Mouse (Mus musculus) liver, adult (tissue): ENCODE data around the gene Rabgap1l.

Source experiments
- GATA4 ChIP-seq: IDR thresholded peaks from 2 replicates; pipeline ENCODE4 v1.6.1; 2014; ENCODE audit warnings: mild to moderate bottlenecking, low read length; ENCODE audit not compliant: insufficient replicate concordance

Rabgap1l gene

DNA sequence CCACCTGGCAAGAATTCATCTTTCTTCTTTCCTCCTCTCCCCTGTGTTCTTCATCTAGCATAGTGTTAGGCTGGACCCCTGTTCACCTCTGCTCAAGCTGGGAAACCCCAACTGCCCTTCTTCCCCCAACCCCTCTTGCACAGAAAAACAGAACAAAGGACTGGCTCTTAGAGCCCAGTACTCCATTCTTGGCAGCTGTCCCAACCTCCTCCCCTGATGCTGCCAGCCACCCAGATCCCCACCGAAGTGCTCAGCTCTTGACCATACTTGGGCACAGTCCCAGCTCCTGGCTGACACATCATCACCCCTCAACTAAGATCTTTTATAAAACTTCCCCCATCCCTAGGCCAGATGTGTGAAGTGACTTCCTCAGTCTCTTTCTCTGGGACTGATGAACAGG lies 422.5 kb downstream of the Rabgap1l start:
- TF ChIP-seq GATA4 = no peak

DNA sequence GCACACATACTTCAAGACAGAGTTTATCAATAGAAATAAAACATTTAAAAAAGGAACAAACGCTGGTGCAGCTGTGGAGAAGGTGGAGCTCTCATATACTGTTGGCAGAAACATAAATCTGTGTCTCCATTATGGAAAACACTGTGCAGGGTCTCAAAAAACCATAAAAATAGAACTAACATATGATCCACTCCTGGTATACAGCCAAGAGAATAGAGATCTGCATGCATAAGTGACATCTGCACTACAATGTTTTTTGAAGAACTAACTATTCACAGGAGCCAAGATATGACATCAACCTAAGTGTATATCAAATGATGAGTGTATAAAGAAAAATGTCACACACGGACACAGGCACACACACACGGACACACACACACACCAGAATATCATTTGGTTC lies 426.4 kb downstream of the Rabgap1l start:
- no peak for TF ChIP-seq GATA4

DNA sequence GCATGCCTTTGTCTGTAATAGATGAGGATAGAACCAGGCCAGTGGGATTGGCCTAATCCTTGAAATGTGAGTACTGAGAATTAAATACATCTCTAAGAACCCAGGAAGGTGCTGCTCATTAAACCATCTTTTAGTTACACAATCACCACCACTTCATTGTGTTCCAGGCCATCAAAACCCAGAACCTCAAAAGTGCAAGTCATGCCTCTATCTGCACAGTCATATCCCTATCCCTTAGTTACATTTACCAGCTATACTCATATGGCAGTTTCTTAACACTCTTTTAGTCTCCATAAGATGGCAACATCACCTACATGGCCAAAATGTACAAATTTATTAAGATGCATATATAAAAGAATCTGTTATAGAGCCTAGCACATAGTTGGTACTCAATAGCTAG lies 435.7 kb downstream of the Rabgap1l start:
- TF ChIP-seq GATA4 = no peak

DNA sequence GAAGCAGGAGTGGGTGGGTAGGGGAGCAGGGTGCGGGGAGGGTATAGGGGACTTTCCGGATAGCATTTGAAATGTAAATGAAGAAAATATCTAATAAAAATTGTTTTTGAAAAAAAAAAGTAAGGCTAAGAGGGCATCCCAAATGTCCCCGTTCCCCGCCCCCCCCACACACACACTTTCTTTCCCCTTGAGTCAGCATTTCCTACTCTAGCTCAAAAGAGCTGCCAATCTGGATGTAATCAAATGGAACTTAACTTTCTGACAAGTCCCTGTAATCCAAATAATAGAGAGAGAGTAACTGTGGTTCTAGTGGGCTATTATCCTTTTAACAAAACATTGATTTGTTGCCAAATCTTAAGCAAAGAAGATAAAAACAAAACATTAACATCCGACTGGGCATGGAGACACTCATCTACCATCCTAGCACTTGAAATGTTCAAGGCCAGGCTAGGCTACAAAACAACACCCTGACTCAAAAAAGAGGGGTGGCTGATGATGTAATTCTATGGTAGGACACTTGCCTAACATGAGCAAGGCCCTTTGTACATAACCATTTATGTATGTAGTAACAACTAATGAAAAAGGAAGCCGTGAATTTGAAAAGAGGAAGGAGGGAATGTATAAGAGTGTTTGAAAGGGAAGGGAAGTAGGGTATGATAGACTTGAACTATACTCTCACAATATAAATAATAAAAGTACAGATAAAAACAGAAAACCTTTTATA lies 439.1 kb downstream of the Rabgap1l start:
- no peak for TF ChIP-seq GATA4

DNA sequence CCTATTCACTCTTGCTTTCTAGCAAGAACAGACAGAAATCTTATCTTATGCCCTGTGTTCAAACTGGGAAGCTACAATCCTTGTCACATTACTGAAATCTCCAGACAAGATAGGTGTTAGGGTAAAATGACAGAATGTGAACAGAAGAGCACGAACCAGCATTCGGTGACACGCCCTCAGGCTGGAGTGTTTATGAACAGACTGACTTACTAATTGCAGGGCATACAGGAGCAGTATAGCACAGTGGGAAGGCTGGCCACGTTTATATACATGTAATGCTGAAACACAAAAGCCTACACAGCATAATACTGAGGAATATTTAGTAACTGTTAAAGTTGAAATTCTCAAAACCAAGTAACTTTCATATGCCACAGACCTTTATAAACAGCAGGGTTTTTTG lies 440.7 kb downstream of the Rabgap1l start:
- TF ChIP-seq GATA4 = no peak

DNA sequence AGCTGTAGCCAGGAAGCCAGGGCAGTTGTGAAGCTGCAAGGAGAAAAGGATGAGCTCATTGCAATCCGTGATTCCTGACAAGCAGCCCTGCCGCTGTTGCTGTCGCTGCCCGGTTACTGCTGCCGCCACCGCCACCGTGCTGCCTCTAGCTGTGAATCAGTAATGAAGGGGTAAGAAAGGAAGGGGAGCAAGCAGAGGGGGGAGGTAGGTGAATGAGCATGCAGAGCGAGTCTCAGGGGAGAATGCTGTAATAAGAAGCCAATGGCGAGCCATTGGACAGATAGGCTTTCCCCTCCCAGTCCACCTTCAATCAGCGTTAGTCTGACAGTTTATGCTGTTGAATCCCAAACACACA lies 441.2 kb downstream of the Rabgap1l start:
- TF ChIP-seq GATA4 = no peak

DNA sequence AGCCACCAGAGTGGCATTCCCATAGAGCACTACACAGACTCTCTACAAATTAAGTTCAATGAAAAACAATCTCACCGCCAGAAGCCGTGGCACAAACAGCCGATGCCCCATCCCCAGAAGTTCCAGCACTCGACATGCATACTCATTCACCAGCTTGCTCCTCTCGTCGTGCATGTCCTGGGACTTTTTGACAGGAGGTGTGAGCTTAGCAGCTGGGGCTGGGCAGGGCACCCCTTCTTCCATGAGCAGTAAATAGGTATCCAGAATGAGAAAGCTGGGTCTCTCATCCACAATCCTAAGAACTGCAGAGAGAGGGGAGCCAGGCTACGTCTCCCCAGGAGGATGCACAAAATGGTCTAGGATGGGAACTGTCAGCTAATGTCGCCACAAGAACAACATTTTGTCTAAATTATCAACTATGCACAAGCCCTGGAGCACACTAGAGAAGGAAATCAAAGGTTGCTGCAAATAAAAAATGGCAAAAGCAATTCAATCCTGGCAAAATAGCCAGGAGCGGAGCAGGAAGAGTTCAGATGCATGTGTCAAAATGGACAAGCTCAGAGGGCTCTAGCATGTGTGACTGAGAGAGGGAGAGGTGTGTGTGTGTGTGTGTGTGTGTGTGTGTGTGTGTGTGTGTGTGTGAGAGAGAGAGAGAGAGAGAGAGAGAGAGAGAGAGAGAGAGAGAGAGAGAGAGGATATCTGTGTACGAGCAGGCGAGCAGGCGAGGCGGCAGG lies 441.7 kb downstream of the Rabgap1l start:
- no peak for TF ChIP-seq GATA4

DNA sequence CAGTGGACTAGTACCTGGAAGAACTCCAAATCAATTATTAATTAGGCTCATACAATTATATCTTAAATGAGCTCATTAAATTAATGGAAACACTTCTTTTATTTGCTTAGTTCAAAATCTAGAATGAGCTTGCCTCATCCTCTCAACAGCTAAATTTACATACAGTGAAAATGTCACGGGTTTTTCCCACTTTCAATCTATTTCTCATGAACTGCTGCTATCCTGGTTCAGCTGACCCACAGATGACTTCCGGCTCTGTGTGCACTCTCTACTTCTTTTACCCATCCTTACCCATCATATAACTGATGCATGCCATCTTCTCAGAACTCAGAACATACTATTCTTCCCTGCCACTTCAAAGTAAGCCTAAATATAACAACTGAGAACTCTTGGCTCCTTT lies 452.4 kb downstream of the Rabgap1l start:
- no peak for TF ChIP-seq GATA4

DNA sequence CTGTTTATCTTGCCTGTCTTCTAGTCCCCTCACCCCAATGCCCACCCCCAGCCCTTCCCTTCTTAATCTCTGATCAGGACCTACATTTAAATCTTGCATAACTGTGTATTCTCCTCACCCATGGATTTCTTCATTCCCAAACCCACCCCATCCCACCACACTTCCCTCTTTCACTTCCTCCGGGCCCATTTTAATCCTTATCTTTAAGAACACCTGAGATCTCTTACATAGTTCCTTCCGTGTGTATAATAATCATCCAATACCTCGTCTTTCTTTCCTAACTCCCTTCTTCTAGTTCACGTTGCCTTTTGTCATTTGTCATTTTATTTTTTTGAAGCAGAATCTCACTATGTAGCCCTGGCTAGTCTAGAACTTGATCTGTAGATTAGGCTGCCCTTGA lies 453.6 kb downstream of the Rabgap1l start:
- no peak for TF ChIP-seq GATA4

DNA sequence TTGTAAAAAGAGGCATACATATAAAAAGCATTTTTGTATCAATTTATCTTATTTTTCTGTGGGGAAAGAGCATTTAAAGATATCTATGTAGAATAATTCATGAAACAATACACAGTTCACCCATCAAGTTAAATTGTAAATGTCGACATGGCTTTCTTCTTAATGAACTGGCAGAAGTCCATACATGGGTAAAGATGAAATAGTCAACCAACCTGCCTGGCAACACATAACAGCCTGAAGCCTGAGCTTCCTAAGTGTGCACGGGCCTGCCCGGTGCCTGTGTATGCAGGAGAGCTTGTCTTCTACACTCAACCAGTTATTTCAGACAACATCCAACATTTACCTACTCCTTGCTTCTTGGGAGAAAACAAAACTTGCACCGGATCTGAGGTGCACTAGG lies 458.2 kb downstream of the Rabgap1l start:
- TF ChIP-seq GATA4 = no peak

DNA sequence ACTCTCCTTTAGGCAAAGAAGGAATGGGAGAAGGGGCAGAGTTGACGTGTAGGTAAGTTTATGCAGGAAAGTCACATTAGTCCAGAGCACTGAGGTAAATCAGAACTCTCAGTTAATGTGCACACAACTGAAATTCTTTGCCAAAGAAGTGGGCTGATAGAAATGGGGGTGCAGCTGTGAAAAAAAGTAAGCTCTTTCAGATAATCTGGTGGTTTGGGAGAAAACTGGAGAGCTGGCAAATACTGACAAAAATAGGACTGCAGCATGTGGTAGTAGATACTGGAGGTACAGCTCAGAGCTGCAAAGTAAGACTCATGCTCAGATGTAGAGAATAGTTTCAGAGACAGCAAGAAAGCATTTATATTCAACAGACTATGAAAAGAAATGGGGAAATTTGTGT lies 462.2 kb downstream of the Rabgap1l start:
- TF ChIP-seq GATA4 = no peak

DNA sequence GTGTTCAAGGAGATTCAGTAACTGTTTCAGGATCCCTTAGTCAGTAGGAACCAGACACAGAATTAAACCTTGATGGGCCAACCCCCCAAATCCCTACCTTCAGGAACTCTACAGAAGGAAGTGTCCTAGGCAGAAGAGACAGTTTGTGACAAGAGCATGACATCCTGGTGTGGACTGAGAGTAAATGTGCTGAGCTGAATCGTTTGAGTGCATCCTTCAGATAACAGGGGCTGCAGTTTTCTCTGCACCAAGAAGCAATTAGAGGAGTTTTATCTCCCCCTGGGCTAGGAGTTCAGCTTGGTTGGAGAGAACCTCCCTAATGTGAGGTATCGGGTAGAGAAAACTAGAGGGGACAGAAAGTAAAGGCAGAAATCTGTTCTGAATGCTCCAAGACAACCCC lies 462.8 kb downstream of the Rabgap1l start:
- TF ChIP-seq GATA4 = no peak

DNA sequence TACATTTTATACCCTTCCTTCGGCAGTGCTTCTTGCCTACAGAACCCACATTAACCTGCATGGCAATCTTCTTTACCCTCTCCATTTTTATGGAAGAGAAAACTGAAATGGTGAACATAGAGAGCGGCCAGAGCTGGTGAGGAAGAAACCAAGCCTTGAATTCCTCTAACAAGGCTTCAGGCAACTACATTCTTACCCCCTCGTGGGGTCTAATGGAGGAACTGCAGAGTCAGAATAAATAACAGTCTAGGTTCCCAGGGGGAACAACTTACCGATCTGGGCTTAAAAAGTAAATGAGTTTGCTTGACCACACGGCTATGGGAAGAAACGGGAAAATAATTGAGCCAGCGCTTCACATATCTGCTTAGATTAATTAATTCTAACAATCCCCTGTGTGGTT lies 463.2 kb downstream of the Rabgap1l start:
- TF ChIP-seq GATA4 = no peak

DNA sequence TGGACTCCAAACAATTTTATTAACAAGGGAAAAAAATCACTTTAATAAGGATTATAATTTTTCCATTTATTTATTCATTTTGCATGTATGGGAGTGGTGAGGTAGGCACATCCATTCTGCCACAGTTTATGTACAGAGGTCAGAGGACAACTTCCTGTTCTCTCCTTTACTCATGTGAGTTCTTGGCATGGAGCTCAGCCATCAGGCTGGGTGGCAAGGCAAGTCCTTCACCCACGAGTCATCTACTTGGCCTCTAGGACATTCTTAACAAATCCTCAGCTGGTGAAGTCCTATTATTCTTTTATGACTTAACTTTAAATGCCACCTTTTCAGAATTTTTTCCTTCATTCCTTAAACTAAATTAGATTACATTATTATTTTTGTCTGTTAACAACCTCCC lies 465.5 kb downstream of the Rabgap1l start:
- TF ChIP-seq GATA4 = no peak

DNA sequence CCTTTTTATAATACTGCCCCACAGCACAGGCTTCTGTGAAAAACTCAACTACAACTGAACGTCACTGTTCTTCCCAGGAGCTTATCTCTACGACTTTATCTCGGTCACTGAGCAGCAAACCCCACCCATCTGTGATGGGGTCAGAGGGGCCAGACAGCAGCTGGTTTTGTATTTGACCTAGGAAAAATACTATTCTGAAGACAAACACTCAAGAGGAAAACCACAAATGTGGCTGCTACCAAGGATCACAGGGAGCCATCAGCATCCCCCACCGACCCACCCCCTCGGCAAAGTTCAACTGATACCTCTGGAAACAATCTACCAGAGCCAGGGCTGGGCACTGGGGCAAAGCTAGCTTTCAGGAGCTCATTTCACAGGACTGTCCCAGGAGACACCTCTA lies 467.5 kb downstream of the Rabgap1l start:
- no peak for TF ChIP-seq GATA4

DNA sequence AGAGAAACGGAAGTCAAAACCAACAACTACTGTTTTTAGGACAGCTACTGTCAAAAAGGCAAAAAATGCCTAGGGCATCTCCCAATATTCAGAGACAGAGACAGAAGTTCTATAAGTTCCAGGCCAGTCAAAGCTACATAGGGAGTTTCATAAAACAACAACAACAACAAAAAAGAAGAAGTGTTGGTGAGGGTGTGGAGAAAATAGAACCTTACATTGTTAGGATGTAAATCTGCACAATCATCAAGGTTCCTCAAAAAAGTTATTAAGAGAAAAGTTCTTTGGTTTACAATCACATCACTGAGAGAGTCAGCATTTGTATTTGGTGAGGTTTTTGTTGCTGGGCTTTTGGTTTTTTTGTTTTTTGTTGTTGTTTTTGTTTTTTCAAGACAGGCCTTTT lies 472.3 kb downstream of the Rabgap1l start:
- no peak for TF ChIP-seq GATA4

DNA sequence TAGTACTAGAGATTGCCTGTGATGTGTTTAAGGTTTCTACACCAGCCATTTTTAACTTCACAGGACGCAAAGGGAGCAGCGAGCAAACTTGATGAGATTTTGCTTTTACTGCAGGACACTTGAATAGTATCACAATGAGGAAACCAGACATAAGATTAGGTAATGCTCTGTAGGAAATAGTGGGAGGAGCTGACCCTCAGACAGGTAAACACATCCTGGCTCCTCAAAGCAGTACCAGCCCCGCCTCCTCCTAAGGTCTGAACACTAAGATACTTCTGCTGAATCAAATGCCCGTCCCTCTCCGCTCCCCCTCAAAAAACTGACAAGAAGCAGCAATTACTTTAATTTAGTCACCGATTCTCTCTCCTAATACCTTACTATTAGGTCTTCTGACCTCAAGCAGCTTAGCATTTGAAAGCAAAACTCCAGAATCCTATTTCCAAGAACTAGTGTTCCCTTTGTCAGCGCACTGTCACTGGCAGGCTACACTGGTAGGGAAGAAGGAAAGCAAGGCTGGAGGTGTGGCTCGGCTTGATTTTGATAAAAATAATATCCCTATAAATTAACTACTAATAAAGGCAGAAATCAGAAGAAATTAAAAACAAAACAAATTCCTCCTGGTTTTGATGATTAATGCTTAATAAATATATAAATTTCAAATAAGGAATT lies 474.8 kb downstream of the Rabgap1l start:
- no peak for TF ChIP-seq GATA4

DNA sequence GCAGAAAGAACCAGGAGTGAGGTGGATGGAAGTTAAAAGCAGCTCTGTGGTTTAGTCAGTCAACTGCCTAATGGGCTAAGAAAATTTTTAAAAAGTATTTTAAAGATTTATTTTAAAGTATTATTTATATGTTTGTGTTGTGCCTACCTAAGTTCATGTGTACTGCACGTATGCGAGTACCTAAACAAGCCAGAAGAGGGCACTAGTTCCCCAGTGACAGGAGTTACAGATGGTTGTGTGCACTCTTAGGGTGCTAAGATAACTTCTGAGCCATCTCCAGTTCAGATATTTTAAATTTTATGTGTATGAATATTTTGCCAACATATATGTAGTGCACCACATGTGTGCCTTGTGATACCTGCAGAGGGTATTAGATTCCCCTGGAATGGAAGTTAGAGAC lies 476.8 kb downstream of the Rabgap1l start:
- no peak for TF ChIP-seq GATA4
